Mouse (Mus musculus) lung, embryonic 14.5 days (tissue): ENCODE data around the gene Inmt. TPM values are rescaled to one million over a fixed set of nuclear protein-coding genes. Genes with fewer than 3 reads are reported as not detected.

ENCODE experiments used
- ATAC-seq: fragments of 200-750 bp; cut with Nextera tagmentation; 2 replicates; pipeline ENCODE4 v1.8.0; 2017; ENCODE audit warnings: mild to moderate bottlenecking, moderate TSS enrichment, moderate library complexity; ENCODE audit not compliant: insufficient read depth
- DNase-seq: peaks from one replicate; pipeline ENCODE4 v3.0.0-alpha.2; 2015
- H3K27ac ChIP-seq: fragments of 300-500 bp; sonication (generic); 2 replicates; pipeline ENCODE4 v1.5.1; 2014; ENCODE audit warnings: low read depth, mild to moderate bottlenecking, moderate library complexity
- H3K27me3 ChIP-seq: fragments of 300-500 bp; sonication (generic); 2 replicates; pipeline ENCODE4 v1.6.1; 2014; ENCODE audit warnings: low read length, control low read depth; ENCODE audit not compliant: insufficient read depth
- H3K36me3 ChIP-seq: fragments of 300-500 bp; sonication (generic); 2 replicates; pipeline ENCODE4 v1.6.1; 2014; ENCODE audit warnings: control low read depth; ENCODE audit not compliant: insufficient read depth
- H3K4me1 ChIP-seq: fragments of 300-500 bp; sonication (generic); 2 replicates; pipeline ENCODE4 v1.6.1; 2014; ENCODE audit warnings: antibody characterized with exemption, control low read depth; ENCODE audit not compliant: insufficient read depth
- H3K4me2 ChIP-seq: fragments of 300-500 bp; sonication (generic); 2 replicates; pipeline ENCODE4 v1.6.1; 2014; ENCODE audit warnings: mild to moderate bottlenecking
- H3K4me3 ChIP-seq: fragments of 300-500 bp; sonication (generic); 2 replicates; pipeline ENCODE4 v1.5.1; 2014; ENCODE audit warnings: low read depth, low read length
- H3K9ac ChIP-seq: fragments of 300-500 bp; sonication (generic); 2 replicates; pipeline ENCODE4 v1.6.1; 2014
- H3K9me3 ChIP-seq: fragments of 300-500 bp; sonication (generic); 2 replicates; pipeline ENCODE4 v1.6.1; 2016; ENCODE audit warnings: low read depth, low read length, control low read depth
- CTCF ChIP-seq: IDR thresholded peaks from 2 replicates; pipeline ENCODE4 v1.5.1; 2016; ENCODE audit warnings: antibody characterized with exemption, low read depth
- WGBS: fragments of 180-500 bp; shearing (Covaris S2); extraction: QIAGEN DNeasy Blood & Tissue Kit; methylation state at CpG from one replicate; pipeline ENCODE4 v1.1.7; 2014; 5-methylcytosine and 5-hydroxymethylcytosine counted together
- polyA plus RNA-seq: library from polyadenylated mRNA; unstranded; fragments of >200 nt; fragmentation: Nextera tagmentation; extraction: Ambion mirVana; gene quantifications from 2 replicates; pipeline ENCODE4 v1.2.1, GENCODE M21; 2014

The Inmt gene
- polyA plus RNA-seq = 0.29 TPM in 1 of 2 replicates, not detected in the other

DNA sequence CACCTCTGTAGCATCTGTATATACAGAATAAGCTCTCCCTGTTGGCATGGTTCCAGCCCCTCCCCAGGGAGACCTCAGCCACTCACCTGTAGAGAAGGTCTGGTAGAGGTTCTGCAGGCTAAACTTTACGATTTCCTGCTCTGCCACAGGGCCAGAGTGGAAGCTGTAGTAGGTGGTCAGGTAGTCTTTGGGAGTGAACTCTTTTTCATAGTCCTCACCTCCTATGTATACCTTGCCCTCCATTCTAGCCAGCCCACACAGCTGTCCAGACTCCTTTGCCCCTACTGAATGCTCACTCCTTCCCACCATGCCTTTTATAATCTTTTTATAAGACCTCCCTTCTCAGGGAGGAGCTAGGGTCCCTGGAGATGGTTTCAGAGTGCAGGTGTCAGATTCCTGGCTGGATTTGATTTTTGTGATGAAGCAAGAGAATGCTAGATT is at the start of gene Inmt:
TSS of gene Inmt (minus strand) at position 303 of the 441 bp plus-strand sequence.
- Histone ChIP-seq H3K9ac (no peak within 1 kb of the TSS), H3K4me1 (0 out of 2 replicates have a peak, but pooled peaks cover 3% of the 10 kb centered on the region), H3K9me3 (no peaks in the 10 kb centered on the region), H3K4me2 (no peak within 1 kb of the TSS), H3K27me3 (no peaks in the 10 kb centered on the region), H3K27ac (no peak within 1 kb of the TSS), H3K4me3 (no peak within 1 kb of the TSS), H3K36me3 (no peaks in the 10 kb centered on the region)
- WGBS = 57% methylated on average over 1 of the region's 1 CpGs
- no peak for TF ChIP-seq CTCF
- no peak for ATAC-seq
- DNase-seq = no peak

DNA sequence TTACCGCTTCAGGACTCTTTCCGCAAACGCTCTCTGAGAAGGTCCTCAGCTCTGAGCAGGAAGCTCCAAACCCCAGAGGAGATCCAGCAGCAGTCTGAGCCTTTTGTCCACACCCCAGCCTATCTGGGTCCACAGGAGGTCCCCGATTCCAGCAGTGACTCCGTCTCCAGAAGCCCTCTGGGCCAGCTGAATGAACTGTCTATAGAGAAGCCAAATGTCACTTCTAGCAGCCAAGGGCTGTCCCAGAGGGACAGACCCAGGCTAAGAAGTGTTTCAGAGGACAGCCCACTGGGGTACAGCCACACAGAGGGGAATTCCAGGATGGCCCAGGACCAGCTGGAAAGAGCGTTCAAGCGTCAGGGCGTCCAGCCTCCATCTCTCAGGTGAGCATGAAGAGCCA is 49.1 kb upstream of the Inmt start:
- Histone ChIP-seq H3K27ac (no peak overlapping the region), H3K4me2 (no peak overlapping the region), H3K4me1 (no peaks in the 10 kb centered on the region), H3K27me3 (no peaks in the 10 kb centered on the region), H3K9me3 (no peaks in the 10 kb centered on the region), H3K4me3 (no peak overlapping the region), H3K9ac (no peak overlapping the region), H3K36me3 (peaks cover 25% of the 10 kb centered on the region)
- no peak for TF ChIP-seq CTCF
- no peak for ATAC-seq
- WGBS = 94% methylated on average over 8 of the region's 8 CpGs
- no peak for DNase-seq

DNA sequence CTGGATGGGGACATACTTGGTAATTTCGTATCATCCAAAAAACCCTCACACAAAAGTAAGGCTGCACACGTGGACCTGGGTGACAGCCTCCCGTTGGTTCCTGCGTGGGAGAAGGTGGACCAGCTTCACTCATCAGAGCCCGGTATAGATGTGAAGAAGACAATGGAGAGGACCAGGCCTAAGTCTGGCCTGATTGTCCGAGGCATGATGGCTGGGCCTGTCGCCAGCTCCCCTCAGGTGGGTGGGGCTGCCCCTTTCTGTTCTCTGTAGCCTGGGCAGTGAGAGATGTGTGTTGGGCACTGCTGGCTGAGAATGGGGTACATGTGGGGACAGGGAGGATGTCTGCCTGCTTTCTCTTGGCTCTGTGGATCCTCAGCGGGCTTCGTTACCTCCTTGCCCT is 43.4 kb upstream of the Inmt start:
- ATAC-seq (no peak), DNase-seq (no peak)
- Histone ChIP-seq H3K36me3 (peaks cover 30% of the 10 kb centered on the region), H3K27ac (no peak overlapping the region), H3K9ac (no peak overlapping the region), H3K4me1 (no peaks in the 10 kb centered on the region), H3K9me3 (no peaks in the 10 kb centered on the region), H3K27me3 (no peaks in the 10 kb centered on the region), H3K4me2 (no peak overlapping the region), H3K4me3 (no peak overlapping the region)
- no peak for TF ChIP-seq CTCF
- 90% methylated on average over 9 of the region's 9 CpGs for WGBS

GRCm38 (mm10) chr6:55214541-55214940 is 39.7 kb upstream of the Inmt start:
- Histone ChIP-seq H3K4me1 (no peaks in the 10 kb centered on the region), H3K36me3 (peaks cover 34% of the 10 kb centered on the region), H3K4me3 (no peak overlapping the region), H3K9me3 (no peaks in the 10 kb centered on the region), H3K27ac (no peak overlapping the region), H3K27me3 (no peaks in the 10 kb centered on the region), H3K4me2 (no peak overlapping the region), H3K9ac (no peak overlapping the region)
- 54% methylated on average over 3 of the region's 3 CpGs for WGBS
- TF ChIP-seq CTCF = no peak
- ATAC-seq (no peak), DNase-seq (no peak)

DNA sequence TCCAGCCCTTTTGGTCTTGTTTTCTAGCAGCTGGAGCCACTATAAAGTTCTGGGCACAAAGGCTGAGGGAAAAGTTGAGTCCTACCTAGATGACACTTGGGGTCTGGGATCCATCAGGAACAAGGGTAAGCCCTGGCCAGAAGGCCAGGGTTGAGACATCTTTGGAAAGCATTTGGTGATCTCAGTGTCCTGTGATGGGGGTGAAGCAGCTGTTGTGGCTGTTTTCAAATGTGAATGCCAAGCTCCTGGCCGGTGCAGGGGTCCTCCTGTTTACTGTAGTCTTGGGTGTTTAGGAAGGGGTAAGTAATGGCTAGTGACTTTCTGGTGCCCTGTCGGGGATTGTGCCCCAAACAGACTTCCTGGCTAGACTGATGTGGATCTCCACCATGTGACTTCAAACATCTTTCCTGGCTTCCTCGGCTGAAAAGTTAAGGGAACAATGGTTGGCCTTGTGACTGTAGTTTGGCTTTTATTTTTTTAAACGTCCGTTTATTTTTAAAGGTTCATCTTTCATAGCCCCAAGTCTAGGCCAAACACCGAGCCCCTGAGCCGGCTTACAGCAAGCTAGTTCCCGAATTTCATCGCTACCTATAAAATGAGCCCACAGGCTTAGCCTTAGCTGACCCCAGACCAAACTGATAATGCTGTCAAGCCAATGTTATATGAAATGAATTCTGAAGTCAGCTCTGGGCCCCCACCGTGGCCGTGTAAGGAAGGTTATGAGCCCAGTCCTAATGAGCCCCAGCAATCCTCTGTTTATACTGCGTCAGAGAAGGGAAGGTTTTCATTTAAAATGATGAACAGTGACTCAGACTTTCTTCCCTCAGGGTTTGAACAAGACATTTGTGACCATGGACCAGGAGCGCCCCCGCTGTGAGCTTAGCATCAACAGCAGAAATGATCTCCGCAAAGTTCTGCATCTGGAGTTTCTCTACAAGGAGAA is 35.9 kb upstream of the Inmt start:
- Histone ChIP-seq H3K4me1 (no peaks in the 10 kb centered on the region), H3K9ac (no peak overlapping the region), H3K9me3 (no peaks in the 10 kb centered on the region), H3K27me3 (no peaks in the 10 kb centered on the region), H3K36me3 (peaks cover 9% of the 10 kb centered on the region; the same call in 1 of the 2 replicates), H3K4me3 (no peak overlapping the region), H3K27ac (peak overlapping the region; percentile 55), H3K4me2 (no peak overlapping the region)
- 49% methylated on average over 15 of the region's 15 CpGs for WGBS
- TF ChIP-seq CTCF = no peak
- DNase-seq (peak; percentile 47), ATAC-seq (no peak)

GRCm38 (mm10) chr6:55207786-55208185 is 32.9 kb upstream of the Inmt start:
- no peaks in the 10 kb centered on the region for H3K4me1 ChIP-seq
- 0 out of 2 replicates have a peak, but pooled peaks cover 6% of the 10 kb centered on the region for H3K36me3 ChIP-seq
- H3K4me3 ChIP-seq = no peak overlapping the region
- no peak overlapping the region for H3K9ac ChIP-seq
- TF ChIP-seq CTCF = no peak
- no peaks in the 10 kb centered on the region for H3K27me3 ChIP-seq
- ATAC-seq = no peak
- H3K27ac ChIP-seq = no peak overlapping the region
- no peaks in the 10 kb centered on the region for H3K9me3 ChIP-seq
- no peak overlapping the region for H3K4me2 ChIP-seq
- WGBS = 74% methylated on average over 8 of the region's 8 CpGs
- DNase-seq = no peak

DNA sequence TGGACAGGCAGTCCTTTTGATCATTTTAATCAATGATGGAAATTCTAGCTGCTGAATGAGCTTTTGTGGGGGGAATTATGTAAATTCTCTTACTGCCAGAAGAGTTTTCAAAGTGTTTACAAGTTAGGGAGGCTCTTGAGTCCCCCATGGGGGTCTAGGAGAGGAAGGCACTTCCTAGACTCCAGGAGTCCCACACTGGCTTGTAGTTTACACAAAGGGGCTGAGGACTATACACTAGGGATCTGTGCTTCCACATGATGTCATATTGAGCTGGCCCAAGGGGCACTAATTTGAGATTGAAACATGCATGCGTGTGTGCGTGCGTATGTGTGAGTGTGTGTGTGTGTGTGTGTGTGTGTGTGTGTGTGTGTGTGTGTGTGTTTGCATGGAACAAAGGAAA is 29.1 kb upstream of the Inmt start:
- peak overlapping the region; percentile 78 for H3K27ac ChIP-seq
- DNase-seq = no peak
- peak overlapping the region; percentile 65 for H3K4me2 ChIP-seq
- H3K9me3 ChIP-seq = no peaks in the 10 kb centered on the region
- H3K9ac ChIP-seq = peak overlapping the region; percentile 56
- H3K27me3 ChIP-seq = no peaks in the 10 kb centered on the region
- no peaks in the 10 kb centered on the region for H3K4me1 ChIP-seq
- no peaks in the 10 kb centered on the region for H3K36me3 ChIP-seq
- ATAC-seq = peak; percentile 48
- no peak for TF ChIP-seq CTCF
- H3K4me3 ChIP-seq = peak overlapping the region; percentile 47
- WGBS = 66% methylated on average over 3 of the region's 3 CpGs
